Comparison of ENCODE assay signal across 8 mouse cellular contexts in genomic region chr1:36070740-36071139, GRCm38 (mm10). TPM values are rescaled to one million over a fixed set of nuclear protein-coding genes. Genes with fewer than 3 reads are reported as not detected.
DNase-seq lines count a peak whose midpoint lies in the region; ATAC-seq and TF ChIP-seq lines count a peak whose summit lies in the region.

No protein-coding gene starts in this region.

- no peak for ATAC-seq in embryonic facial prominence, embryonic 13.5 days (ENCODE audit: insufficient number of reproducible peaks, insufficient read depth, low FRiP score, low TSS enrichment, low read depth)
- no peak for ATAC-seq in intestine, embryonic 14.5 days (replicated peaks; ENCODE audit: low FRiP score, low TSS enrichment, low read depth)
- no peak for ATAC-seq in midbrain, postnatal 0 days (ENCODE audit: low FRiP score)

- H3K9ac ChIP-seq in embryonic facial prominence, embryonic 13.5 days: peak overlapping the region; percentile 80
- no peak overlapping the region; the same call in 1 of the 2 replicates for H3K9ac ChIP-seq in intestine, embryonic 14.5 days (ENCODE audit: low read length)
- H3K9ac ChIP-seq in midbrain, postnatal 0 days (replicated peaks; ENCODE audit: low read length, poor library complexity, severe bottlenecking): peak overlapping the region; percentile 79; the same call in 1 of the 2 replicates

- TF ChIP-seq CTCF in midbrain, postnatal 0 days (IDR thresholded peaks at IDR 0.05): 0 out of 2 replicates have a peak, but pooled peaks have one; percentile 5

- no peak overlapping the region for H3K27ac ChIP-seq in embryonic facial prominence, embryonic 13.5 days
- no peak overlapping the region for H3K27ac ChIP-seq in intestine, embryonic 14.5 days (ENCODE audit: low read depth)
- no peak overlapping the region for H3K27ac ChIP-seq in midbrain, postnatal 0 days (ENCODE audit: low read depth, low read length)

- H3K4me1 ChIP-seq in embryonic facial prominence, embryonic 13.5 days: peaks cover 67% of the 10 kb centered on the region
- H3K4me1 ChIP-seq in intestine, embryonic 14.5 days (replicated peaks; ENCODE audit: control insufficient read depth, insufficient read depth, low read length): peaks cover 55% of the 10 kb centered on the region
- peaks cover 19% of the 10 kb centered on the region for H3K4me1 ChIP-seq in midbrain, postnatal 0 days (ENCODE audit: insufficient read depth, low read length)

- 67% methylated on average over 3 of the region's 3 CpGs for WGBS in embryonic facial prominence, embryonic 13.5 days
- WGBS in intestine, embryonic 14.5 days: 56% methylated on average over 3 of the region's 3 CpGs
- WGBS in midbrain, postnatal 0 days: 20% methylated on average over 3 of the region's 3 CpGs

- peaks cover 26% of the 10 kb centered on the region for H3K36me3 ChIP-seq in embryonic facial prominence, embryonic 13.5 days
- peaks cover 4% of the 10 kb centered on the region; the same call in 1 of the 2 replicates for H3K36me3 ChIP-seq in intestine, embryonic 14.5 days (ENCODE audit: control insufficient read depth, insufficient read depth, low read length)
- peaks cover 4% of the 10 kb centered on the region; the same call in 1 of the 2 replicates for H3K36me3 ChIP-seq in midbrain, postnatal 0 days (ENCODE audit: insufficient read depth, low read length)

- H3K27me3 ChIP-seq in embryonic facial prominence, embryonic 13.5 days: 0 out of 2 replicates have a peak, but pooled peaks cover 9% of the 10 kb centered on the region
- no peaks in the 10 kb centered on the region for H3K27me3 ChIP-seq in intestine, embryonic 14.5 days (replicated peaks; ENCODE audit: control insufficient read depth, insufficient read depth, low read length)
- no peaks in the 10 kb centered on the region for H3K27me3 ChIP-seq in midbrain, postnatal 0 days (ENCODE audit: insufficient read depth, low read length)

- peak overlapping the region; percentile 96 for H3K4me2 ChIP-seq in embryonic facial prominence, embryonic 13.5 days
- H3K4me2 ChIP-seq in intestine, embryonic 14.5 days (ENCODE audit: low read length): peak overlapping the region; percentile 96
- peak overlapping the region; percentile 95 for H3K4me2 ChIP-seq in midbrain, postnatal 0 days (ENCODE audit: low read depth, low read length, poor library complexity, severe bottlenecking)

- DNase-seq in layer of hippocampus, adult 9-11 months: peak; percentile 1
- DNase-seq in layer of hippocampus, postnatal 25 days (ENCODE audit: extremely low spot score in 1 of 2, low spot score in 1 of 2): no peak
- no peak for DNase-seq in intestine, embryonic 14.5 days (ENCODE audit: low spot score)
- no peak for DNase-seq in midbrain, postnatal 0 days (ENCODE audit: low spot score)
- DNase-seq in adipocyte (ENCODE audit: low spot score): no peak
- DNase-seq in urinary bladder, postnatal 10 days (ENCODE audit: low spot score): no peak
- no peak for DNase-seq in embryo, embryonic 9.5 days (ENCODE audit: extremely low spot score)

- no peaks in the 10 kb centered on the region for H3K9me3 ChIP-seq in embryonic facial prominence, embryonic 13.5 days
- H3K9me3 ChIP-seq in intestine, embryonic 14.5 days (ENCODE audit: control insufficient read depth, low read length): no peaks in the 10 kb centered on the region
- no peaks in the 10 kb centered on the region for H3K9me3 ChIP-seq in midbrain, postnatal 0 days (ENCODE audit: low read length)

- H3K4me3 ChIP-seq in embryonic facial prominence, embryonic 13.5 days: peak overlapping the region; percentile 71
- H3K4me3 ChIP-seq in intestine, embryonic 14.5 days (ENCODE audit: low read depth, low read length): peak overlapping the region; percentile 77
- H3K4me3 ChIP-seq in midbrain, postnatal 0 days (ENCODE audit: low read depth, low read length): peak overlapping the region; percentile 86

RNA-seq across cellular contexts. Expression of gene Hs6st1, which starts 2.5 kb away (rescaled TPM):
- total RNA-seq in layer of hippocampus, postnatal 25 days (2021): 10 to 100 TPM; 40.9 to 43.0 TPM
- polyA plus RNA-seq in embryonic facial prominence, embryonic 13.5 days (2015; fragmentation: Nextera tagmentation; extraction: Ambion mirVana): 5.4 and 6.1 TPM in 2 replicates
- polyA plus RNA-seq in intestine, embryonic 14.5 days (2014; fragmentation: Nextera tagmentation; extraction: Ambion mirVana): 8.3 and 8.5 TPM in 2 replicates
- total RNA-seq in midbrain, postnatal 0 days (2014; rRNA removed): 89.8 and 104 TPM in 2 replicates
- polyA plus RNA-seq in midbrain, postnatal 0 days (2015; fragmentation: Nextera tagmentation; extraction: Ambion mirVana): 17.3 and 17.4 TPM in 2 replicates
